Mouse (Mus musculus) thymus, postnatal 4 days (tissue): ENCODE results near the gene Pcdh20.

ENCODE experiments used
- DNase-seq: peaks from one replicate; pipeline ENCODE4 v3.0.0; 2021

Pcdh20 gene

DNA sequence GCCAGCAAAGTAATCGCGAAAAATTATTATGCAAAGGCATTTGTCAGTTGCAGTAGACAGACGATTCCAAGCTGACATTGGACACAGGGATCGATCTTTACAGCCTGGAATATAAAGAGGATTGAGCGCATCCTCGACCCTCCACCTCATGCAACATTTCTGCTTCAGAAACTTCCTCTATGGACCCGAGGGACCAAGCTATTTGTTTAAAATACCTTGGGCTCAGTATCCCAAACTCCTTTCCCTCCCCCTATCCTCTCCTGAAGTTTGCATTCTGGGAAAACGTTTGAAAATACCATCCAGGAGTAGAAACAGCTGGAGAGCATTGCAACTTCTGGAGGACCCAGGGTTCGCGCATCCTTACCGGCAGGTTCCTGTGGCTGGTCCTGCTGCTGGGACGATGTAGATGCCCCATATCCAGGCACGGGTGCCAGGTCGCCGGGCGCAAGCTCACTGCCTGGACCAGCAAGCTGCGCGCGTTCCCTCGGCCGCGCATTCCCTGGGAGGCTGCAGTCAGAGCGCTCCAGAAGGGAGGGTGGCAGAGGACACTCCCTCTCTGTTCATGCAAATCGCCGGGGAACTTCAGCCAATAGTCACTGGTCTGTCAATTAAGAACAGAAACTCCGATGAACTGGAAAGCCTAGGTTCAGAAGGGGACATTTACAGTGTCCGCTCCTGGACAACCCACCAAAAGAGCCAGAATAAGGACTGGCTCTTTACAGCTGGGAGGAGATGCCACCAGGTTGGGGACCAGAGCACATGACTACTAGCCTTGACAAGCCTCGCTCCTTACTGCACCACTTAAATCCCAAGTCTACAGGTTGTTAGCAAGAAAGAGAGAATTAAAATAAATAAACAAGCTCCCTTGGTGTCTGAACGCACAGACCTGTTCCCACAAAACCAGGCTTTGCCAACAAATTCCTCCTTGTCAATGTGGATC lies at the start of gene Pcdh20:
Gene Pcdh20 (minus strand): TSS at position 902 of the 940 bp plus-strand sequence.
- no peak for DNase-seq

DNA sequence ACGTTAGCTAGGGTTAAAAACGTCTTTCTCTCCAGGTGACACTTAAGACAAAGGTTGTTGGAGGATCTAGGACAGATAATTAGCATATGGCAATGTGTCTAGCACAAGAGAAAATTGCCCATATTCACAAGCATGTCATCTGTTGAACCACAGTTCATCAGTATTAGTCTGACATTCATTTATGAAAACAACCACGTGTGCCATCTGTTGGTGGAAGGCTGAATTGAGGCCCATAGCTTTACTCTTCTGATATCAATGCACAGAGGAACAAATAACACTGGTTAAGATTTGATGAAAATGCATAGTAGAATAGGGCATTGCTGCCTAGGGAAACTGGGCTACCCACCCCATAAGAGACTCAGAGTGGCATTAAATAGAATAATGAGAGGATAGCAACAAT lies 8.7 kb upstream of the Pcdh20 start:
- DNase-seq: no peak

DNA sequence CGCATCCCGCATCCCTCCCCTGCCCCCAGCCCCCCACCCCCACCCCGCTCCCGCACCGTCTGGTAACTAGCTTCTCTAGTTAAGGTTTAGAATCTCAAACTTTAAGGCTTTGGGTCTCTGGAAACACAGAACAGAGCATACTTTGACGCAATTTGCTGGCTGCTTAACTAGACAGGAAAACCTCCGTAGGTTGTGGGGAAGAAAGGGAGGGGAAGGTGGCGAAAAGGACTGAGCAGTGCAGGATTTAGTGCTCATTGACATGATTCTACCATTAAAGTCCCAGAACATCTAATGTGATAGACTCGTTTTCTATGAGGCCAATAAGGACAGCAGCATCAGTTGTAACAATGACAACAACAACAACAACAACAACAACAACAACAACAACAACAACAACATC lies 1.2 kb downstream of the Pcdh20 start:
- no peak for DNase-seq

DNA sequence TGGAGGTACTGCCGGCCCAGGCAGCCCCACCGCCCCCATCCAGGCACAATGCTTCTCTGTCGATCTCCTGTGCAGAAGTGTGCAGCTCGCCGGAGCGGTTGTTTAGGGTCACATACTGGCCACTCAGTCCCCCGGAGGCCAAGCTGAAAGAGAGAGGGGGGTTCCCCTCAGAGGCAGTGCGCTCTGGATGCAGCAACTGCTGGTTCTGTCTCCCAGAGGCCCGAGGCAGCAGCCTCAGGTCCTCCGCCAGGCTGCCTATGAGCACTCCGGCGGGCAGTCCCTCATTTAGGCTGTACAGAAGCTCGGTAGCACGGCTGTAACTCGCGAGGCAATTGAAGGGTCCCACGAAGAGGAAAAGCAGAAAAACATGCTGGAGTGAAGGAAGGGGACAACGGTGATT lies 1.8 kb downstream of the Pcdh20 start:
- no peak for DNase-seq

DNA sequence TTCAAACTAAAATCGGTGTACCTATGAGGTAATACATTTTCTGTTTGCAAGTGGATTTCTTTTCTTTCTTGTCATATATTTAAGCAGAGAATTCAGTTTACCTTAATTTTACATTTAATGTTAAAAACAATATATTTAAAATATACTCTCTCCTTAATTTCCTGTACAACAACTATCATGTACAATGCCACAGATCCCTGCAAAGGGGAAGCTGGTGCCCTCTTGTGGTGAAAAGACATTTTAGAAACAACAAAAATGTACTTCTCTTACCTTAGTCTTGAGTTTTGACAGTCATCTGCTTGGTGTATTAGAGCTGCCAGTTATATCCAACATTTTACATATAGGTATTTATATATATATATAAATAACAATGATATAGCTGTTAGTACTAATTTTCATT lies 4.8 kb downstream of the Pcdh20 start:
- DNase-seq: no peak

DNA sequence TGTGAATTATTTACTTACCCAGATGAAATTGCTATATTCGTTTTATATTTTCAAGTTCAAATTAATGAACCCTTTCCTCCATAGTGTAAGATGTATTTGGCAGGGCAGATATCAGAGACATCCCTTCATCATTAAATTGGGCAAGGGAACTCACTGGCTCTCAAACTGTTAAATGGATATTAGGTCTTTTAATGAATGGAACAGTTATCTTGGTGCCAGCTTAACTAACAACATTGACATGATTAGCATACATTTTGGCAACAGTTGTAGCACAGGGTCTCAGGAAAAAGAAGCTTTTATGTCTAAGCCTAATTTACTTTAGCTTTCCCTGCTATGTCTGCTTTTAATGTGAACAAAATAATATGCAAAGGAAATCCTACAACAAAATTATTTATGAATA lies 6.8 kb downstream of the Pcdh20 start:
- DNase-seq: no peak

DNA sequence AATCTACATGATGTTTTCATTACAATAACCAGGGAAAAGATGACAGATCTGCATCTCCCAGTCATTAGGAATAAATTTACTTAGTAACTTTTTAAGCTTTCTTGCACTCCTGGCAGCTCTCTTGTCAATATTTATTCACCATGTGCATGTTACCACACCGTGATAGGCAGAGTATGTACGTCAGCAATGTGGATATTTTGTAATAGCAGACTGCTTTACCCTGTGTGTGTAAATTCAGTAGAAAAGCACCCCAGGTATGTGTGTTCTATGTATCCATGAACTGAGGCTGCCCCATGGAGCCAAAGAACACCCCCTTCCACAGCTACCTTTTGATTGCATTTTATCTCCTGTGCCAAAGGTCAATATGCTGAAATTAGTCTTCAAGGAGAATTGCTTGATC lies 7.8 kb downstream of the Pcdh20 start:
- no peak for DNase-seq

DNA sequence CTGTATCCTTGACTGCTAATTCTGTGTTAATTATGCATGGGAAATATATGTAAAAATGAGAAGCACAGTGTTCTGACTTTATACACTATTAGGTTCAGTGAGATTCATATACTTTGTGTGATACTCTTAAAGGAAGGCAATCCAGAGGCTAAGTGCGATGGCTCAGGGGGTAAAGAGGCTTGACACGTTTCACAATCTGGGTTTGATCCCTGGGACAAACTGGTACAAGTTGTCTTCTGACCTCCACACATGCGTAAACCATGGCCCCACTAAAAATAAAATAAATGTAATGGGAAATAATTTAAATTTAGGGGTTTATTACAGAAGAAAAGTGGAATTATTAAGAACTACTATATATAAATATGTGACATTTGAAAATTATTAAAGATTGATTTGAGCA lies 8.3 kb downstream of the Pcdh20 start:
- no peak for DNase-seq

DNA sequence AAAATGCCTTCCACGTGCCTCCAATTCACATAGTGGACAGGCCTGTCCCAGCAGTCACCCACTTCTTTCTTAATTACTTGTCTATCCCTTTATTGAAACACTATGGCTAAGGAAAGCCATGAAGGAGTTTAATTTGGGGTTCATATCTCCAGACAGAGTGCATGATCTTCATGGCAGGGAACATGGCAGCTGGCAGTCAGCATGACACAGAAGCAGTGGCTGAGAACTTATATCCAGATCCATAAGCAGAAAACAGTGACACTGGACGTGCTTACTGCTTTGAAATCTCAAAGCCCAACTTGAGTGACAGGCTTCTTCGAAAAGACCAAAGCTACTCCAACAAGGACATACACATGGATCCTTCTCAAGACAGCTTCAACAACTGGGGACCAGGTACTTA lies 10.5 kb downstream of the Pcdh20 start:
- DNase-seq: no peak

DNA sequence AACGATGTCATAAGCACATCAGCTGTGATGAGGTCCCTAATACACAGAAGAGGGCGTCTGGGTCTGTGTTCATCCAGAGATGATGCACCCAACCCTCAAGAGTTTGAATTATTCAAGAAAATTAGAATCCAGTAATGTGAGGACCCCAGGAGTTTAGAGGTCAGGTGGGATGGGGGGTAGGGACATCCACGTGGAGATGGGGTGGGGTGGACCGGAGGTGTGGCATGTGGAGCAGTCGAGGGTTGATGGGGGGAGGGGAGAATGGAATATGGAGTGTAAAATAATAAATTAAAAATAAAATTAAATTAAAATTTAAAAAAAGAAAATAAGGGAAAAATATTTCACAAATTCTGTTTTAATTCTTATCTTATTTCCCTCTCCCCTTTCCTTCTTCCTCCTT lies 27.9 kb downstream of the Pcdh20 start:
- DNase-seq: no peak

DNA sequence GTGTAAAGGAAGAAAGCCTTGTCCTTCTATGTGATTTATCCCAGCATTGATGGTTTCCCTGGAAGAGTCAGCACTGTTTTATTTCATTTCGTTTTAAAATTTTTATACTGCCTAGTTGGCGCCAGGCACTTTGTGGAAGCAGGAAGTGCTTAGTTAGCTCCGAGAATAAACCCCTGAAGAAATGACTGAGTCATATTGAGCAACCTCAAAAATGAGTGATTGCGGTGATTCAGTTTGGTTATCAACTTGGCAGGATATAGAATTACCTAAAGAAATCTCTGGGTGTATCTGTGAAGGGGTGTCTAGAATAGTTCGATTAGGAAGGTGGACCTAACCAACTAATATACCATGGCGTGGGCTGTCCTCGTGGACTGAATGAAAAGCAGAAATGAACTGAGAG lies 41.8 kb downstream of the Pcdh20 start:
- no peak for DNase-seq

DNA sequence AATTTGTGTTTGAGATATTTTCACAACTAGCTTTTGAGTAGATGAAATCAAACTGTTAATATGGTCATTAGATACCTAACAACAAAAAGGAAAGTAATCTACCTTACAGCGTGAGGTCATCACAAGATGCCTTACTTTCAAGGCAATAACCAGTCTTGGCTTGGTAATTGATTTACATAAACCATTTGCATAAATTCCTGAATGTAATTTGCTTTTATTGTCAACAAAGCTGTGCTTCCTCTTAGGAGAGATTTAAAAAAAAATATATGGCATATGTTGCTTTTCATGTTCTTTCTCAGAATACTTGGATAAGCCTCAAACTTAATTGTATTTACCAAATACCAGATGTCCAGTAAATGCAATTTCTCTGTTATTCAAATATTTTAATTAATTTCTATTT lies 43.8 kb downstream of the Pcdh20 start:
- no peak for DNase-seq
